Mouse (Mus musculus) lung, embryonic 15.5 days (tissue): ENCODE data around the gene Rgs12. TPM values are rescaled to one million over a fixed set of nuclear protein-coding genes. Genes with fewer than 3 reads are reported as not detected.

ENCODE experiments used
- ATAC-seq: fragments of 200-750 bp; cut with Nextera tagmentation; 2 replicates; pipeline ENCODE4 v1.8.0; 2017; ENCODE audit warnings: moderate number of reproducible peaks, borderline replicate concordance; ENCODE audit not compliant: low FRiP score, low TSS enrichment; ENCODE audit errors: extremely low read depth
- H3K27ac ChIP-seq: fragments of 300-500 bp; sonication (generic); 2 replicates; pipeline ENCODE4 v1.5.1; 2015; ENCODE audit warnings: moderate library complexity, mild to moderate bottlenecking, inconsistent platforms
- H3K27me3 ChIP-seq: fragments of 300-500 bp; sonication (generic); 2 replicates; pipeline ENCODE4 v1.6.1; 2015; ENCODE audit warnings: inconsistent platforms
- H3K36me3 ChIP-seq: fragments of 300-500 bp; sonication (generic); 2 replicates; pipeline ENCODE4 v1.6.1; 2015; ENCODE audit warnings: inconsistent platforms
- H3K4me1 ChIP-seq: fragments of 300-500 bp; sonication (generic); 2 replicates; pipeline ENCODE4 v1.6.1; 2015; ENCODE audit warnings: inconsistent platforms
- H3K4me2 ChIP-seq: fragments of 300-500 bp; sonication (generic); 2 replicates; pipeline ENCODE4 v1.6.1; 2015; ENCODE audit warnings: inconsistent platforms, mild to moderate bottlenecking, moderate library complexity
- H3K4me3 ChIP-seq: fragments of 300-500 bp; sonication (generic); 2 replicates; pipeline ENCODE4 v1.5.1; 2015; ENCODE audit warnings: mild to moderate bottlenecking, inconsistent platforms
- H3K9ac ChIP-seq: fragments of 300-500 bp; sonication (generic); 2 replicates; pipeline ENCODE4 v1.6.1; 2015; ENCODE audit warnings: inconsistent platforms
- H3K9me3 ChIP-seq: fragments of 300-500 bp; sonication (generic); 2 replicates; pipeline ENCODE4 v1.6.1; 2016; ENCODE audit warnings: inconsistent platforms
- WGBS: fragments of 180-500 bp; shearing (Covaris S2); methylation state at CpG from one replicate; pipeline ENCODE4 v1.1.7; 2015; 5-methylcytosine and 5-hydroxymethylcytosine counted together
- polyA plus RNA-seq: library from polyadenylated mRNA; unstranded; fragments of >200 nt; fragmentation: Nextera tagmentation; extraction: Ambion mirVana; gene quantifications from 2 replicates; pipeline ENCODE4 v1.2.1, GENCODE M21; 2015

Gene Rgs12
- polyA plus RNA-seq, 1 experiment from 2014 or later, result 35.3 TPM

DNA sequence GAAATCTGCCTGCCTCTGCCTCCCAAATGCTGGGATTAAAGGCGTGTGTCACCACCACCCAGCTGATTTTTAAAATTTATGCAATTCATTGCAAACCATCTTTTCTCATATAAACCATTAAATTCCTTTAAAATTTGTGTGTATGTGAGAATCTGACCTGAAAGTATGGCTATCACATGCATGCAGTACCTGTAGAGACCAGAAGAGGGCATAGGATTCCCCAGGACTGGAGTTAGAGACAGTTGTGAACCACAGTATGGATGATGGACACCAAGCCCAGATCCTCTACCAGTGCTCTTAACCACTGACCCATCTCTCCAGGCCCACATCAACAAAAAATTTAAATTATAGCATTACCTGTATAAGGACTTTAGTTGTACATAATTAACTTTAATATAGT is 15.8 kb upstream of the Rgs12 start:
- Histone ChIP-seq H3K9me3 (no peaks in the 10 kb centered on the region), H3K4me1 (peaks cover 25% of the 10 kb centered on the region), H3K4me2 (no peak overlapping the region), H3K9ac (no peak overlapping the region), H3K4me3 (no peak overlapping the region), H3K27ac (no peak overlapping the region), H3K27me3 (no peaks in the 10 kb centered on the region), H3K36me3 (no peaks in the 10 kb centered on the region)
- no peak for ATAC-seq
- WGBS, result 89% methylated on average over 1 of the region's 1 CpGs

GRCm38 (mm10) chr5:34941710-34942470 is 7.4 kb upstream of the Rgs12 start:
- no peaks in the 10 kb centered on the region for H3K27me3 ChIP-seq
- ATAC-seq, result no peak
- no peaks in the 10 kb centered on the region for H3K9me3 ChIP-seq
- H3K4me1 ChIP-seq, result no peaks in the 10 kb centered on the region
- WGBS, result 58% methylated on average over 10 of the region's 10 CpGs
- H3K4me3 ChIP-seq, result no peak overlapping the region
- H3K36me3 ChIP-seq, result no peaks in the 10 kb centered on the region
- H3K27ac ChIP-seq, result no peak overlapping the region
- H3K4me2 ChIP-seq, result no peak overlapping the region
- H3K9ac ChIP-seq, result no peak overlapping the region

DNA sequence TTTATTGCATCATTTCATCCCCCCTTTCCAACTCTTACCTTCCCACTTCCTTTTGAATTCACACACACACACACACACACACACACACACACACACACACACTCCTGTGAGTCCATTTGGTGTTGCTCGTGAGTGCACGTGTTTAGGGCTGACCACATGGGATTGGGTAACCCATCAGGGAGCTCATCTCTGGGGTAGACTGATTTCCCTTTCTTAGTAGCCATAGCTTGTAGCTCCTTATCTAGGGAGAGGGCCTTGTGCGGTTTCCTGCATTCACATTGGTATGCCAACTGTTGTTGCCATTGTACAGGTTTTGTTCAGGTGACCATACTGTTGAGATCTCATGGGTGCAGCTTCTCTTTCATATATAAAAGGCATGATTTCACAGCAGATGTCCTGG is 5.8 kb upstream of the Rgs12 start:
- no peak for ATAC-seq
- H3K9ac ChIP-seq, result no peak overlapping the region
- H3K27ac ChIP-seq, result no peak overlapping the region
- H3K4me3 ChIP-seq, result no peak overlapping the region
- H3K4me1 ChIP-seq, result no peaks in the 10 kb centered on the region
- H3K9me3 ChIP-seq, result no peaks in the 10 kb centered on the region
- no peak overlapping the region for H3K4me2 ChIP-seq
- 75% methylated on average over 3 of the region's 3 CpGs for WGBS
- no peaks in the 10 kb centered on the region for H3K27me3 ChIP-seq
- no peaks in the 10 kb centered on the region for H3K36me3 ChIP-seq

DNA sequence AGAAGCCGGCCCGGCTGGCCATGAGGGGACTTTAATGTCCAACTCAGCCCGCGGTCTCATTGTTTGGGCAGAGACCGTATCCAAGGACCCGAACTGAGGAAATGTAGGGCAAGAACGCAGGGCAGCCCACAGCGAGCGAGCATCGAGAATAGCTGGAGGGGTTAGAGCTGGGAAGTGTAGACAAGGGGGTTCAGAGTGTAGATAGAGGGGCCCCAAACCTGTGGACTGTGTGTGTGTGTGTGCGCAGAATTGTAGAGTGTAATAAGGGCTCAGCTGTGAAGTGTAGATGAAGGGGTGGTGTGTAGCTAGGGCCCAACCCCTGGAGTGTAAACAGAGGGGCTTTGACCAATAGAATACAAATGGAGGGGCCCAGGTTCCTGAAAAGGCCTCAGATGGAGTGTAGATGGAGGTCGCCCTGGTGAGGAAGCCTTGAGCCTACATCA is 545 bp downstream of the Rgs12 start:
- no peaks in the 10 kb centered on the region for H3K9me3 ChIP-seq
- peak overlapping the region; percentile 88 for H3K27ac ChIP-seq
- under 1% methylated on average over 12 of the region's 12 CpGs for WGBS
- no peaks in the 10 kb centered on the region for H3K27me3 ChIP-seq
- H3K36me3 ChIP-seq, result no peaks in the 10 kb centered on the region
- peak overlapping the region; percentile 96 for H3K4me3 ChIP-seq
- peak overlapping the region; percentile 89 for H3K9ac ChIP-seq
- ATAC-seq, result peak; percentile 36; the same call in 1 of the 2 replicates
- H3K4me2 ChIP-seq, result peak overlapping the region; percentile 82
- H3K4me1 ChIP-seq, result peaks cover 24% of the 10 kb centered on the region

DNA sequence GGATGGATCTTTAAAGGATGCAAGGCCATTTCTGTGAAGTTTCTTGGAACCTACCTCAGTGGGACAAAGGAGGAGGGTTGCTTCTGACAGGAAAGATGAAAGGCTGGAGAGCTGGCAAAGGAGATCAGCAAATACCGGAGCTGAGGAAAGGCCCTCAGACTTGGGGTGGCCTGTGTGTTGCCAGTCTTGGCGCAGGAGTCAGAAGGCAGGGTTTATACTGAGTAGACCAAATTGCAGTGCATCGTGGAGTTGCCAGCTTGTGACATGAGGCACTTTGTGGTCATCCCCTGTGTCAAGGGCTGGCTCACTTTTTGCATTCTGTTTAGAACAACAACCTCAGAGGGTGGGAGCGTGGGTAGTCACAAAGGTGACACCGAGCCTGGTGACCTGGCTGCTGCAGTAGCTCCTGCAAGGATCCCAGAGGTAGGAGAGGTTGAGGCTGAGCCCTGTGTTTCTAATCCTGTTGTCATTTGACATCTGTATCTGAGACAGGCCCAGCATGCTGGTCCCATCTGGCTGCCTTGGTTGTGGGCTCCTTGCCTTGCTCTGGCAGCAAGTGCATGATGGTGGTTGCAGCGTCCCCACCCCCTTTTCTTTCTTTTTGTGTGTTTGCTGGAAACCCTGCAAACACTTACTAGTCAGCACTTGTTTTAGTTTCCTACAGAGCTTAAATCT is 1.4 kb downstream of the Rgs12 start:
- H3K4me3 ChIP-seq, result peak overlapping the region; percentile 96
- WGBS, result 55% methylated on average over 6 of the region's 6 CpGs
- no peak for ATAC-seq
- peak overlapping the region; percentile 82 for H3K4me2 ChIP-seq
- no peak overlapping the region for H3K27ac ChIP-seq
- H3K9me3 ChIP-seq, result no peaks in the 10 kb centered on the region
- peaks cover 31% of the 10 kb centered on the region for H3K4me1 ChIP-seq
- H3K27me3 ChIP-seq, result no peaks in the 10 kb centered on the region
- H3K9ac ChIP-seq, result peak overlapping the region; percentile 89
- H3K36me3 ChIP-seq, result no peaks in the 10 kb centered on the region

- Histone ChIP-seq H3K27me3 (no peaks in the 10 kb centered on the region), H3K27ac (no peak overlapping the region), H3K9ac (no peak overlapping the region), H3K4me1 (peaks cover 38% of the 10 kb centered on the region), H3K36me3 (no peaks in the 10 kb centered on the region), H3K9me3 (no peaks in the 10 kb centered on the region), H3K4me2 (peak overlapping the region; percentile 82), H3K4me3 (peak overlapping the region; percentile 96; the same call in 1 of the 2 replicates)
- WGBS, result 85% methylated on average over 8 of the region's 8 CpGs
- ATAC-seq, result no peak
These were observed 2.1 kb downstream of the Rgs12 start for GRCm38 (mm10) chr5:34951161-34951834.

DNA sequence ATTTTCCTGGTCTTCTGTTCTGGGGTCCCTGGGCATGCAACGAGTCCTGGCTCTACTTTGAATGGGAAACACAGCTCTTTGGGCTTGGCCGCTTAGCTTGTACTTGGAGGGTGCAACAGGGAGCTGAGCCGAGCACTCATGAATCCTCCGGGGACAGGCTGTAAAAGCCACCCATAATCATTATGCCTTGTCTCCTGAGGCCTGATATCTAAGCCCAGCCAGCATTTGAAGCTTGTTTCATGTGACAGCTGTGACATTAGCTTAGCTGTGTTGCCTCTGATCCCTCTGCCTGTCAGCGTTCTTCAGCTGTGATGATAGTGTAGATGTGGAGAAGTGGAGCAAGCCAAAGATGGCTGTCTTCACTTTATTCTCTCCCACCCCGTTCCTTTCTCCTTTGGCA is 5.3 kb downstream of the Rgs12 start:
- no peaks in the 10 kb centered on the region for H3K36me3 ChIP-seq
- WGBS, result 61% methylated on average over 6 of the region's 6 CpGs
- no peak overlapping the region for H3K27ac ChIP-seq
- H3K9ac ChIP-seq, result no peak overlapping the region
- no peak overlapping the region for H3K4me2 ChIP-seq
- no peak for ATAC-seq
- H3K9me3 ChIP-seq, result no peaks in the 10 kb centered on the region
- no peak overlapping the region for H3K4me3 ChIP-seq
- peaks cover 51% of the 10 kb centered on the region for H3K4me1 ChIP-seq
- H3K27me3 ChIP-seq, result no peaks in the 10 kb centered on the region

- Histone ChIP-seq H3K27me3 (no peaks in the 10 kb centered on the region), H3K36me3 (no peaks in the 10 kb centered on the region), H3K27ac (no peak overlapping the region), H3K9me3 (no peaks in the 10 kb centered on the region), H3K9ac (no peak overlapping the region), H3K4me3 (no peak overlapping the region), H3K4me2 (no peak overlapping the region), H3K4me1 (peaks cover 44% of the 10 kb centered on the region)
- 25% methylated on average over 5 of the region's 5 CpGs for WGBS
- peak; percentile 24; the same call in 1 of the 2 replicates for ATAC-seq
These were observed 6.4 kb downstream of the Rgs12 start for GRCm38 (mm10) chr5:34955630-34956029.

GRCm38 (mm10) chr5:34956151-34956550 is 6.9 kb downstream of the Rgs12 start:
- peaks cover 38% of the 10 kb centered on the region for H3K4me1 ChIP-seq
- 63% methylated on average over 7 of the region's 7 CpGs for WGBS
- 0 out of 2 replicates have a peak overlapping the region, but pooled peaks have one; percentile 21 for H3K27ac ChIP-seq
- no peaks in the 10 kb centered on the region for H3K36me3 ChIP-seq
- no peak overlapping the region for H3K9ac ChIP-seq
- H3K4me2 ChIP-seq, result no peak overlapping the region
- H3K27me3 ChIP-seq, result no peaks in the 10 kb centered on the region
- no peaks in the 10 kb centered on the region for H3K9me3 ChIP-seq
- H3K4me3 ChIP-seq, result no peak overlapping the region
- ATAC-seq, result no peak

- no peak overlapping the region for H3K4me2 ChIP-seq
- H3K4me1 ChIP-seq, result peaks cover 32% of the 10 kb centered on the region
- H3K27ac ChIP-seq, result no peak overlapping the region
- H3K4me3 ChIP-seq, result no peak overlapping the region
- no peaks in the 10 kb centered on the region for H3K36me3 ChIP-seq
- no peaks in the 10 kb centered on the region for H3K27me3 ChIP-seq
- H3K9me3 ChIP-seq, result no peaks in the 10 kb centered on the region
- no peak overlapping the region for H3K9ac ChIP-seq
- peak; percentile 42; the same call in 1 of the 2 replicates for ATAC-seq
- 33% methylated on average over 2 of the region's 2 CpGs for WGBS
These were observed 7.8 kb downstream of the Rgs12 start for GRCm38 (mm10) chr5:34957015-34957414.

GRCm38 (mm10) chr5:34960021-34960420 is 10.8 kb downstream of the Rgs12 start:
- H3K4me3 ChIP-seq, result no peak overlapping the region
- H3K27me3 ChIP-seq, result no peaks in the 10 kb centered on the region
- H3K4me2 ChIP-seq, result no peak overlapping the region
- no peaks in the 10 kb centered on the region for H3K9me3 ChIP-seq
- no peak overlapping the region for H3K27ac ChIP-seq
- no peak for ATAC-seq
- peaks cover 6% of the 10 kb centered on the region for H3K36me3 ChIP-seq
- 65% methylated on average over 1 of the region's 1 CpGs for WGBS
- peaks cover 25% of the 10 kb centered on the region for H3K4me1 ChIP-seq
- no peak overlapping the region for H3K9ac ChIP-seq

GRCm38 (mm10) chr5:34965531-34965930 is 16.3 kb downstream of the Rgs12 start:
- Histone ChIP-seq H3K9ac (no peak overlapping the region), H3K27me3 (no peaks in the 10 kb centered on the region), H3K27ac (no peak overlapping the region), H3K4me2 (no peak overlapping the region), H3K9me3 (no peaks in the 10 kb centered on the region), H3K4me1 (no peaks in the 10 kb centered on the region), H3K36me3 (peaks cover 31% of the 10 kb centered on the region), H3K4me3 (no peak overlapping the region)
- no peak for ATAC-seq
- 95% methylated on average over 12 of the region's 12 CpGs for WGBS
